Mouse (Mus musculus): ENCODE data around the gene Noa1.

Gene Noa1

GRCm38 (mm10) chr5:77289686-77290085 is 20.2 kb downstream of the Noa1 start:
- DNase-seq (ENCODE audit: low spot score in 2 of 2): no peak

- no peak for DNase-seq (ENCODE audit: low spot score in 2 of 2)
Measured at GRCm38 (mm10) chr5:77287901-77288300, 22.0 kb downstream of the Noa1 start.

GRCm38 (mm10) chr5:77286904-77287303 is 23.0 kb downstream of the Noa1 start:
- DNase-seq (ENCODE audit: low spot score in 2 of 2): no peak

GRCm38 (mm10) chr5:77285685-77286084 is 24.2 kb downstream of the Noa1 start:
- no peak for DNase-seq (ENCODE audit: low spot score in 2 of 2)

- no peak for DNase-seq (ENCODE audit: low spot score in 2 of 2)
Measured at GRCm38 (mm10) chr5:77282242-77282641, 27.6 kb downstream of the Noa1 start.

- DNase-seq (ENCODE audit: low spot score in 2 of 2): no peak
Measured at GRCm38 (mm10) chr5:77281518-77282174, 28.2 kb downstream of the Noa1 start.

- DNase-seq (ENCODE audit: low spot score in 2 of 2): no peak
Measured at GRCm38 (mm10) chr5:77277204-77277603, 32.7 kb downstream of the Noa1 start.

- DNase-seq (ENCODE audit: low spot score in 2 of 2): peak; percentile 36 to 70
Measured at GRCm38 (mm10) chr5:77275950-77276349, 33.9 kb downstream of the Noa1 start.

- peak; percentile 73 to 78 for DNase-seq (ENCODE audit: low spot score in 2 of 2)
Measured at GRCm38 (mm10) chr5:77273151-77273550, 36.7 kb downstream of the Noa1 start.

GRCm38 (mm10) chr5:77269399-77269798 is 40.5 kb downstream of the Noa1 start:
- DNase-seq (ENCODE audit: low spot score in 2 of 2): no peak

GRCm38 (mm10) chr5:77267957-77268624 is 41.8 kb downstream of the Noa1 start:
- DNase-seq (ENCODE audit: low spot score in 2 of 2): no peak

GRCm38 (mm10) chr5:77267441-77267840 is 42.4 kb downstream of the Noa1 start:
- no peak for DNase-seq (ENCODE audit: low spot score in 2 of 2)

- peak in 1 of 2 experiments; percentile 25 for DNase-seq (ENCODE audit: low spot score in 2 of 2)
Measured at GRCm38 (mm10) chr5:77266886-77267401, 42.9 kb downstream of the Noa1 start.

GRCm38 (mm10) chr5:77266066-77266885 is 43.6 kb downstream of the Noa1 start:
- peak; percentile 50 to 60 for DNase-seq (ENCODE audit: low spot score in 2 of 2)

GRCm38 (mm10) chr5:77265671-77266065 is 44.2 kb downstream of the Noa1 start:
- peak; percentile 63 to 66 for DNase-seq (ENCODE audit: low spot score in 2 of 2)

GRCm38 (mm10) chr5:77265081-77265670 is 44.7 kb downstream of the Noa1 start, which contains the start of gene Rest:
TSS of gene Rest (plus strand) at chr5:77265491.
- DNase-seq (ENCODE audit: low spot score in 2 of 2): peak; percentile 65 to 77

GRCm38 (mm10) chr5:77262105-77262504 is 47.8 kb downstream of the Noa1 start:
- DNase-seq (ENCODE audit: low spot score in 2 of 2): no peak

GRCm38 (mm10) chr5:77261137-77261536 is 48.7 kb downstream of the Noa1 start:
- DNase-seq (ENCODE audit: low spot score in 2 of 2): no peak

GRCm38 (mm10) chr5:77260141-77260540 is 49.7 kb downstream of the Noa1 start:
- DNase-seq (ENCODE audit: low spot score in 2 of 2): no peak

GRCm38 (mm10) chr5:77259315-77259714 is 50.6 kb downstream of the Noa1 start:
- no peak for DNase-seq (ENCODE audit: low spot score in 2 of 2)

- DNase-seq (ENCODE audit: low spot score in 2 of 2): no peak
Measured at GRCm38 (mm10) chr5:77257603-77258002, 52.3 kb downstream of the Noa1 start.

- DNase-seq (ENCODE audit: low spot score in 2 of 2): no peak
Measured at GRCm38 (mm10) chr5:77254402-77254801, 55.5 kb downstream of the Noa1 start.

Data from thymus, postnatal 10 days (tissue).